Mouse (Mus musculus): ENCODE data around the gene Mrgprh.

- TF ChIP-seq CTCF (IDR thresholded peaks at IDR 0.05; ENCODE audit: extremely low read depth, insufficient read depth, low read length) (no peak), POLR2A (IDR thresholded peaks at IDR 0.05; ENCODE audit: extremely low read depth, insufficient read depth, low read length) (no peak)
These were observed 36.2 kb upstream of the Mrgprh start for GRCm38 (mm10) chr17:12839475-12840267.
